Mouse (Mus musculus): Measurements from ENCODE around the gene Tmem29. TPM values are rescaled to one million over a fixed set of nuclear protein-coding genes. Genes with fewer than 3 reads are reported as not detected.

Gene Tmem29
- polyA plus RNA-seq, 1 experiment from 2014 or later: 46.0 TPM

Other genes starting within 250 kb of the Tmem29 start
- gene Alas2, start 88.2 kb upstream of the Tmem29 start, polyA plus RNA-seq (2014; fragmentation: Nextera tagmentation; extraction: Ambion mirVana): 42.5 and 44.0 TPM in 2 replicates
- gene Pfkfb1, start 129.1 kb upstream of the Tmem29 start, polyA plus RNA-seq (2014; fragmentation: Nextera tagmentation; extraction: Ambion mirVana): 6.6 and 8.0 TPM in 2 replicates
- 27.1 and 27.3 TPM in 2 replicates for gene Apex2, start 130.7 kb upstream of the Tmem29 start, polyA plus RNA-seq (2014; fragmentation: Nextera tagmentation; extraction: Ambion mirVana)
- 48.0 and 55.2 TPM in 2 replicates for gene Tro, start 198.4 kb upstream of the Tmem29 start, polyA plus RNA-seq (2014; fragmentation: Nextera tagmentation; extraction: Ambion mirVana)

Measured in neural tube, embryonic 11.5 days (tissue).